Mouse (Mus musculus) adrenal gland, postnatal 25 days (tissue): ENCODE data around the gene Mrpl41. TPM values are rescaled to one million over a fixed set of nuclear protein-coding genes. Genes with fewer than 3 reads are reported as not detected.

Experiments used
- DNase-seq: peaks from one replicate; pipeline ENCODE4 v3.0.0; 2021; ENCODE audit warnings: mixed read lengths
- microRNA-seq, 2 experiments: library from miRNA; unstranded; fragments of <30 nt; microRNA quantifications; one replicate each; pipeline ENCODE4 v1.2.0; 2021
- total RNA-seq: library from RNA; stranded (reverse); gene quantifications from 2 replicates; pipeline ENCODE4 v1.2.3, GENCODE M21; 2021

Gene Mrpl41
- total RNA-seq, 1 experiment from 2014 or later, result 101 TPM

DNA sequence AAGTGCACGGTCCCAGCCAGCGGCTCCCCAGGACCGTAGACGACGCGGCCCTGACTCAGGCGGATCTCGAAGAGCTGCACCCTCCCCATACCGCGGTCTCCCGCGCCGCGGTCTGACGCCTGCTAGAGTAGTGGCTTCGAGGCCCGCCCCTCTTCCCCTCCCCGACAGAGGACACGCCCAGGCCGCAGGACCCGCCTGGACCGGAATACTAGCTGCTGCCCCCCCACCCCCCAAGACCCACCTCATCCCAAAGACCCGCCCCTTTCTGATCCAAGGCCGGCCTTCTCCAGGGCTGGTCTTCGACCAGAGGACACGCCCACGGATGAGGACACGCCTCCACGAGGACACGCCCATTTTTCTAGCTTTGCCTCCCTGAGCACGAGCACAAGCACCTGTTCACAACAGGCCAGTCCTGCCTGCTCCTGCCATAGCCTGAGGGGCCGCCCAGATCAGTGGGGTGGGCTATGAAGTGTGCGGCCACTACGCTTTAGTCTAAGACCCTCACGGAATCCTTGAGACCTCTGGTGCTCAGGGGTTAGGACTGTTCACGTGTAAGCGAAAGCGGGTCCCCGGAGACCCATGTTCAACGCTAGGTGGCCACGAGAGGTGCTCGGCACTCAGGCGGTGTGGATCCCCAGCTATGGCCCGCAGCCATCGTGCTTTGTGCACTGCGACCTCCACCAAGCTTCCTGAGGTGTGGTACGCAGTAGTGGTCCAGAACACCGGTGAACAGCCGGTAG is 39.7 kb downstream of the Mrpl41 start, which contains the start of gene Arrdc1:
Gene Arrdc1 (minus strand): TSS at position 196 of the 740 bp plus-strand sequence.
- DNase-seq, result peak; percentile 89

DNA sequence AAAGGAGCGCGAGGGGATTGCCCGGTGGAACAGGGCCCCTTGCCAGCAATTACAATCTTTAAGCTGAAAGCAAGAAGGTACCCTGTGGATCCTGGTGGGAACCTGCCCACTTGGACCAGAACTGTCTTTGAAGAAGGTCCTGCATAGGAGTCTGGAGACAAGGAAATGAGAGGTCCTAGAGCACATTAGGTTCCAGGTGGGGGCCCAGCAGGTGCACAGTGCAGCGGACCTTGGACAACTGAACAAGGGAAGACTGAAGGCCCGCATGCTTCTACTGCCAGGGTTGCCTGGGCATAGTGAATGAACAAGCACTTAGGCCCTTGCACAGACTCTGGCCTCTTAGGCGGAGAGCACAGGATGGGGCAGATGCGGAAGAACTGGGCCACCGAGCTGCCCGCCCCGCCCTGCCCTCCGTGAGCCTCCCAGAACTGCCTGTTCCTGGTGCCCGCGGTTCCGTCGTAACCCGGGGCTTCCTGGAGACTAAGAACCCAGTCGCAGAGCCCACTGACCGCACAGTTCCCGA is 40.4 kb downstream of the Mrpl41 start:
- no peak for DNase-seq

DNA sequence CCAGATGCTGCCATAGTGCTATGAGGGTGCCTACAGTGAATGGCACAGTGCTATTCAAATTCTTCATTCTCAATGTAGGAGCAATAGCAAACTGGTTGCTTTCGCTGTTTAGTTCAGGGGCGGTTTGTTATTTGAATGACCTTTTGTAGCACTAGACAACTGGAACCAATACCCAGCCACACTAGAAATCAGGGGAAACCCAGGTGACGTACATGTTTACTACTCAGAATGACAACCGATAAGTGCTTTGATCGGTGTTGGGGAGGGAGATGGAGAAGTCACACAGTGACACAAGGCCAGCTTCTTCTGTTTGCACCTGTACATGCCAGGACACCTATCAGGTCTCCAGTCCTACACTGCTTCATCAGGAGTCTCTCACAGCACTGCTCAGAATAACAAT is 45.3 kb downstream of the Mrpl41 start:
- no peak for DNase-seq

DNA sequence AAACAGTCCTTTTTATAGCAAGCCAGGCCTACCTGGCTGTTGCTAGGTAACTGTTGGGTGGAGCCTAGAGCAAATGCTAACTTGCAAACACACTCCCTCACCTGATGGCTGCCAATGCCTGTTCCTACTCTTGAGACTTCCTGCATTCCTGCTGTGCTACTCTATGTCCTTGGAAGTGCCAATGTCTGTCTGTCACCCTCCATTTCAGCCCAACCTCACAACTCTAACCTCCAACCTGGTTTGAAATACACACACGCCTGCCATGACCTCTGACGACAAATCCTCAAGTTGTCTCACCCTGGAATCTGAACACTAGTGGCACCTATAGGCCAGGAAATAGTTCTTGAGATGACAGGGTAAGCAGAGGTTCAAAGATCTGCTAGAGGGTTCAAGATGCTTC is 45.8 kb downstream of the Mrpl41 start:
- no peak for DNase-seq

DNA sequence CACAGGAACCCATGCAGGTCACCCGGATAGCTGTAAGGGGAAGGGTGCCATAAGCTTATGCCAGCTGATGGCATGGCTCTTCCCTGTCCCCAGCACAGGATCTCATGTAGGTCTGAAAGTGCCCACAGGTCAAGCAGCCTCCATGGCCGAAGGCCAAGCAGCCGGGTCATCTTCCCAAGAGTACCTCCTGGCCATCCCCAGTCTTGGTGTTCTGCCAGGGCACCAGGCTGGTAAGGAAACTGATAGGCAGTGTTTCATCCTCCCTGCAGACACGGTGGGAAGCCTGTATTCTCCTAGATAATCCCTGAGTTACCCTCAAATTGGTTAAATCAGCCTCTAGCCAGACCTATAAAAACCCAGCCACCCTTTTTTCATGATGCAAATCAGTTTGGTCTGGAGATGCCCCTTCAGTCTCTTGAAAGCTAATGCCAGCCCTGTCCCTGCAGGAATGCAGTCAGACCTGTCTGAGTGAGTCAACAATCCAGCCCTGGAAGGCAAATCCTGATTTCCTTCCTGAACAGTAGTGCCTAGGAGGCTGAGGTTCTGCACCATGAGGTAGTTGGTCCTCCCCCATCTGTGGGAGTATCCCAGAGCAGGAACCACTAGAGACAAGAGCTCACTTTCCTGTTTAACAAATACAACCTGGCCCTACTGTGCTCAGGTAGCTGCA is 47.0 kb downstream of the Mrpl41 start:
- peak; percentile 23 for DNase-seq

DNA sequence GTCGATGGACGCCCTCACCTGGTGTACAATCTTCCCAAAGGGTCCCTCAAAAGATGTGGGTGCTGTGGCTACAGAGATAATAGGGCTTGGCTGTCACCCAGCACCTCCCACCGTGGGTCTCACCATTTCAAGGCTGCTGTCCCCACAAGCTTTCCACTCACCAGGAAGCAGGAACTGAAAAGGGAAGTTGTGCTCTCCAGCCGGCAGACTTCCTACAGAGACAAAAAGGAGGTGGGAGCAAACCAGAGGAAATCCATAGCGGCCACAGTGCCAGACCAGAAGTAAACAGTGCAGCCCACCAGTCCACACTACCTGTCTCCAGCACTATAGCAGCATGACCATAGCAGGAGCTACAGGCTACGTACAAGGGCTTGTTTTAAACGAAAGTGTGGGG is 47.9 kb downstream of the Mrpl41 start:
- DNase-seq, result no peak

DNA sequence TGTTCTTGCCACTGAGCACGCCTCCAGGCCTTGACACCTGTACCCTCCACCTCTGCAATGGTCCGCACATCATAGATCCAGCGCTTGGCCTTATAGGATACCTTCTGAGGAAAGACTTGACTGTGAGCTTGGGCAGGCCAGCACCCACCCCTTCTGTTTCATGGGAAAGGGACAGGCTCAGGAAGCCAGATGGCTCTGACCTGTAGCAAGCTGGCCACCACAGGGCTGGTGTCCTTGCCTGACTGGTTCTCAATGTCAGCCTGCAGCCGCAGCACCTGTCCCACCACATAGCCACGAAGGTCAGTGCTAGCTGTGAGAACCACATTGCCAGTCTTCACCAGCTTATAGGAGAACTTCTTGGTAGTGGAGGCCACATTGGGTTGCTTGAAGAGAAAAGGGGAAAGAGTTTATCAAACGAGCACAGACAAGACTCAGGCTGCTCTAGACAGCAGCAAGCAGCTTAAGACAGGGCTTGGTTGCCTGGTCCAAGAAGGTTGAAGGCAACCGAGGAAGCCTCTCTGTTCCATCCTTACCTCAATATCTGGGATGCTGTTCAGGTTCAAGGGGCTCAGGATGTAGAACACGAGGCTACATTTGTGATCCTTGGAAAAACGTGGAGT is 48.4 kb downstream of the Mrpl41 start:
- no peak for DNase-seq

DNA sequence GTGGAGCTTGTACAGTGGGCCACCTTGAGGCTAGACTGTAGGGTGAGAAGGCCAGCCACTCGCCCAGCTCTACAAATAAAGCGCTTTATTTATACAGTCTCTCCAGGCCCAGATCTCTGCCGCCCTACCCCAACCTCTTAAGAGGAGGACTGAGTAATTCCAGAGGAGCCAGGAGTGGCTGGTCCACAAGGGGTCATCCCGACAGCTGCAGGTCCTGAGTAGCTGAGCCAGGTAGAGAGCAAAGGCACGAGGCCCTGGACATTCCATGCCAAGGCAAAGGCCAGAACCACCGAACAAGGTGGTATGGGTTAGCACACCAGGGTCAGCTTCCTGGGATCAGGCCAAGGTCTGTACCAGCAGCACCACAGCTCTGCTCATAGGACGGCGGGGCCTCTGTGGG is 49.6 kb downstream of the Mrpl41 start:
- no peak for DNase-seq

Small RNA genes lying within 50 kb of the gene (microRNA-seq; reads per million reads assigned to microRNA genes)
- gene Gm22875, result 0 reads per million in 2 experiments

Other genes with a start within 250 kb of the Mrpl41 start
- 1.4 and 3.0 TPM in 2 replicates for gene Cacna1b, start 211.9 kb downstream of the Mrpl41 start, total RNA-seq
- gene Ehmt1, start 55.5 kb downstream of the Mrpl41 start, total RNA-seq, result 66.2 and 70.1 TPM in 2 replicates
- 16.2 and 26.4 TPM in 2 replicates for gene Arrdc1, start 39.8 kb downstream of the Mrpl41 start, total RNA-seq
- gene Zmynd19, start 25.3 kb downstream of the Mrpl41 start, total RNA-seq, result 21.3 and 26.6 TPM in 2 replicates
- 9.6 and 15.5 TPM in 2 replicates for gene Dph7, start 12.7 kb downstream of the Mrpl41 start, total RNA-seq
- gene Pnpla7, start 935 bp upstream of the Mrpl41 start, total RNA-seq, result 74.0 and 81.1 TPM in 2 replicates
- gene Nsmf, start 79.3 kb upstream of the Mrpl41 start, total RNA-seq, result 49.8 and 51.3 TPM in 2 replicates
- 2.1 TPM in 1 of 2 replicates, not detected in the other for gene Entpd8, start 105.2 kb upstream of the Mrpl41 start, total RNA-seq
- gene Noxa1, start 120.1 kb upstream of the Mrpl41 start, total RNA-seq, result not detected in 2 replicates
- 2.2 and 4.0 TPM in 2 replicates for gene Nrarp, start 205.7 kb upstream of the Mrpl41 start, total RNA-seq
- 28.1 and 33.9 TPM in 2 replicates for gene Tor4a, start 221.8 kb upstream of the Mrpl41 start, total RNA-seq
- gene Nelfb, start 236.4 kb upstream of the Mrpl41 start, total RNA-seq, result 61.8 and 66.9 TPM in 2 replicates
- gene Stpg3, start 239.5 kb upstream of the Mrpl41 start, total RNA-seq, result not detected in 2 replicates
- gene Fam166a, start 243.6 kb upstream of the Mrpl41 start, total RNA-seq, result 0.46 TPM in 1 of 2 replicates, not detected in the other
- gene Tubb4b, start 249.6 kb upstream of the Mrpl41 start, total RNA-seq, result 247 and 303 TPM in 2 replicates